Mouse (Mus musculus) liver, postnatal 0 days (tissue): ENCODE data around the gene Grb14. TPM values are rescaled to one million over a fixed set of nuclear protein-coding genes. Genes with fewer than 3 reads are reported as not detected.

Experiments used
- ATAC-seq: fragments of 200-750 bp; cut with Nextera tagmentation; 2 replicates; pipeline ENCODE4 v1.8.0; 2017; ENCODE audit warnings: mild to moderate bottlenecking, moderate library complexity
- DNase-seq: peaks from one replicate; pipeline ENCODE4 v3.0.0-alpha.2; 2016
- H3K27ac ChIP-seq: fragments of 300-500 bp; sonication (generic); 2 replicates; pipeline ENCODE4 v1.5.1; 2014; ENCODE audit warnings: antibody characterized with exemption, moderate library complexity, mild to moderate bottlenecking, low read depth
- H3K27me3 ChIP-seq: fragments of 300-500 bp; sonication (generic); 2 replicates; pipeline ENCODE4 v1.6.1; 2014; ENCODE audit warnings: low read length, control low read depth, mixed read lengths; ENCODE audit not compliant: insufficient read depth
- H3K36me3 ChIP-seq: fragments of 300-500 bp; sonication (generic); replicated peaks from 2 replicates; pipeline ENCODE4 v1.6.1; 2014; ENCODE audit warnings: mild to moderate bottlenecking, control low read depth, low read length, moderate library complexity, mixed read lengths; ENCODE audit not compliant: insufficient read depth
- H3K4me1 ChIP-seq: fragments of 300-500 bp; sonication (generic); 2 replicates; pipeline ENCODE4 v1.6.1; 2014; ENCODE audit warnings: antibody characterized with exemption, mild to moderate bottlenecking, control low read depth; ENCODE audit not compliant: insufficient read depth
- H3K4me2 ChIP-seq: fragments of 300-500 bp; sonication (generic); 2 replicates; pipeline ENCODE4 v1.6.1; 2014; ENCODE audit warnings: low read depth, mild to moderate bottlenecking, low read length, moderate library complexity, mixed read lengths
- H3K4me3 ChIP-seq: fragments of 300-500 bp; sonication (generic); 2 replicates; pipeline ENCODE4 v1.5.1; 2014; ENCODE audit warnings: low read depth, low read length
- H3K9ac ChIP-seq: fragments of 300-500 bp; sonication (generic); replicated peaks from 2 replicates; pipeline ENCODE4 v1.6.1; 2014; ENCODE audit warnings: mild to moderate bottlenecking, moderate library complexity
- H3K9me3 ChIP-seq: fragments of 300-500 bp; sonication (generic); 2 replicates; pipeline ENCODE4 v1.6.1; 2016; ENCODE audit warnings: mild to moderate bottlenecking, control low read depth, low read length, mixed read lengths
- CTCF ChIP-seq: sonication (generic); IDR thresholded peaks from 2 replicates; pipeline ENCODE4 v1.5.1; 2016; ENCODE audit warnings: antibody characterized with exemption, low read depth
- EP300 ChIP-seq: IDR thresholded peaks from 2 replicates; pipeline ENCODE4 v1.6.1; 2016; ENCODE audit warnings: antibody characterized with exemption, low read depth, mild to moderate bottlenecking
- WGBS: fragments of 180-500 bp; shearing (Covaris S2); extraction: QIAGEN DNeasy Blood & Tissue Kit; methylation state at CpG from one replicate; pipeline ENCODE4 v1.1.7; 2014; ENCODE audit not compliant: insufficient replicate concordance; 5-methylcytosine and 5-hydroxymethylcytosine counted together
- polyA plus RNA-seq: library from polyadenylated mRNA; unstranded; fragments of >200 nt; fragmentation: Nextera tagmentation; extraction: Ambion mirVana; gene quantifications from 2 replicates; pipeline ENCODE4 v1.2.1, GENCODE M21; 2015

The Grb14 gene
- 39.9 and 45.7 TPM in 2 replicates for polyA plus RNA-seq

GRCm38 (mm10) chr2:65024887-65025286 lies at the start of gene Grb14:
Grb14 (minus strand) TSS chr2:65024987.
- H3K36me3 ChIP-seq, result no peaks in the 10 kb centered on the region
- no peak for TF ChIP-seq EP300
- TF ChIP-seq CTCF, result no peak
- WGBS, result 71% methylated on average over 1 of the region's 1 CpGs

GRCm38 (mm10) chr2:65072205-65072604 lies 47.4 kb upstream of the Grb14 start:
- no peaks in the 10 kb centered on the region for H3K9me3 ChIP-seq
- H3K4me1 ChIP-seq, result no peaks in the 10 kb centered on the region
- H3K9ac ChIP-seq, result no peak overlapping the region
- no peak for TF ChIP-seq CTCF
- no peak for TF ChIP-seq EP300
- H3K27me3 ChIP-seq, result no peaks in the 10 kb centered on the region
- ATAC-seq (no peak), DNase-seq (no peak)
- 73% methylated on average over 3 of the region's 3 CpGs for WGBS
- H3K27ac ChIP-seq, result no peak overlapping the region
- H3K4me2 ChIP-seq, result no peak overlapping the region
- no peaks in the 10 kb centered on the region for H3K36me3 ChIP-seq
- H3K4me3 ChIP-seq, result no peak overlapping the region

More at GRCm38 (mm10) chr2:65024887-65025286, at the start of gene Grb14:
- Histone ChIP-seq H3K9me3 (no peaks in the 10 kb centered on the region), H3K4me2 (no peak within 1 kb of the TSS), H3K27ac (no peak within 1 kb of the TSS), H3K9ac (no peak within 1 kb of the TSS), H3K27me3 (0 out of 2 replicates have a peak, but pooled peaks cover 2% of the 10 kb centered on the region), H3K4me3 (no peak within 1 kb of the TSS), H3K4me1 (no peaks in the 10 kb centered on the region)
- DNase-seq (no peak), ATAC-seq (no peak)

DNA sequence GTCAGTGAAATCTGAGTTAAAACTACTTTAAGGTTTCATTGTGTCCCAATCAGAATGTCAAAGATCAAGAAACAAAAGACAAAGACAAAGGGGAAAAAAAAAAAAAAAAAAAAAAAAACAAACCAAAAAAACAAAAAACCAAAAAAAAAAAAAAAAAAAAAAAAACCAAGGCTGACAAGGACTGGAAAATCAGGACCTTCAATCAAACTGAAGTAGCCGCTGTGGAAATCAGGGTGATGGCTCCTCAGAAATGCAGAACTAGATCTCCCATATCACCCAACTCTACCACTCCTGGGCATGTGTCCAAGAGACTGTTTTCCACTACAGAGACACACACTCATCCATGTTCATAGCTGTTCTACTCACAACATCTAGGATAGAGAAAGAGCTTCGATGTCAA lies 29.0 kb upstream of the Grb14 start:
- no peaks in the 10 kb centered on the region for H3K9me3 ChIP-seq
- no peak for TF ChIP-seq EP300
- TF ChIP-seq CTCF, result no peak
- H3K9ac ChIP-seq, result no peak overlapping the region
- H3K4me3 ChIP-seq, result no peak overlapping the region
- H3K36me3 ChIP-seq, result no peaks in the 10 kb centered on the region
- no peak overlapping the region for H3K4me2 ChIP-seq
- 74% methylated on average over 2 of the region's 2 CpGs for WGBS
- DNase-seq, result no peak
- H3K4me1 ChIP-seq, result no peaks in the 10 kb centered on the region
- H3K27ac ChIP-seq, result no peak overlapping the region
- no peak for ATAC-seq
- H3K27me3 ChIP-seq, result no peaks in the 10 kb centered on the region

GRCm38 (mm10) chr2:65052191-65053012 lies 27.6 kb upstream of the Grb14 start:
- 88% methylated on average over 6 of the region's 6 CpGs for WGBS
- ATAC-seq, result no peak
- Histone ChIP-seq H3K4me1 (no peaks in the 10 kb centered on the region), H3K27me3 (no peaks in the 10 kb centered on the region), H3K27ac (no peak overlapping the region), H3K9ac (no peak overlapping the region), H3K36me3 (no peaks in the 10 kb centered on the region), H3K4me3 (no peak overlapping the region), H3K9me3 (no peaks in the 10 kb centered on the region), H3K4me2 (no peak overlapping the region)
- DNase-seq, result no peak
- no peak for TF ChIP-seq EP300
- no peak for TF ChIP-seq CTCF

- ATAC-seq (no peak), DNase-seq (no peak)
- Histone ChIP-seq H3K9me3 (no peaks in the 10 kb centered on the region), H3K4me3 (no peak overlapping the region), H3K27ac (no peak overlapping the region), H3K27me3 (no peaks in the 10 kb centered on the region), H3K36me3 (no peaks in the 10 kb centered on the region), H3K9ac (no peak overlapping the region), H3K4me2 (no peak overlapping the region), H3K4me1 (no peaks in the 10 kb centered on the region)
- 82% methylated on average over 3 of the region's 3 CpGs for WGBS
- TF ChIP-seq CTCF, result no peak
- no peak for TF ChIP-seq EP300
Measured at GRCm38 (mm10) chr2:65050776-65051175, 26.0 kb upstream of the Grb14 start.

- Histone ChIP-seq H3K4me1 (no peaks in the 10 kb centered on the region), H3K4me3 (no peak overlapping the region), H3K9me3 (no peaks in the 10 kb centered on the region), H3K36me3 (no peaks in the 10 kb centered on the region), H3K27me3 (no peaks in the 10 kb centered on the region), H3K4me2 (no peak overlapping the region), H3K9ac (no peak overlapping the region), H3K27ac (no peak overlapping the region)
- no peak for ATAC-seq
- no peak for DNase-seq
- WGBS, result 63% methylated on average over 6 of the region's 6 CpGs
- TF ChIP-seq CTCF (no peak), EP300 (no peak)
Measured at GRCm38 (mm10) chr2:65048234-65049017, 23.6 kb upstream of the Grb14 start.
